Mouse (Mus musculus): ENCODE measurements around the gene Tbx6. TPM values are rescaled to one million over a fixed set of nuclear protein-coding genes. Genes with fewer than 3 reads are reported as not detected.
A peak's percentile ranks its signal among the peaks of the same experiment; 100 is the strongest.

The Tbx6 gene
- total RNA-seq, 2 experiments from 2014 or later = 2.1 to 2.6 TPM

GRCm38 (mm10) chr7:126791851-126792720, 10.8 kb downstream of the Tbx6 start, which contains the start of gene Ppp4c:
Gene Ppp4c, minus strand, starts transcription at chr7:126792496.
- peak; percentile 96 for ATAC-seq (replicated peaks; ENCODE audit: low FRiP score, poor library complexity, severe bottlenecking)

- ATAC-seq (replicated peaks; ENCODE audit: low FRiP score, poor library complexity, severe bottlenecking) = 0 out of 2 replicates have a peak, but pooled peaks have one; percentile 6
Measured at GRCm38 (mm10) chr7:126792721-126793443, 11.6 kb downstream of the Tbx6 start.

GRCm38 (mm10) chr7:126793456-126794270, 12.4 kb downstream of the Tbx6 start:
- no peak for ATAC-seq (replicated peaks; ENCODE audit: low FRiP score, poor library complexity, severe bottlenecking)

GRCm38 (mm10) chr7:126794271-126794605, 13.0 kb downstream of the Tbx6 start:
- no peak for ATAC-seq (replicated peaks; ENCODE audit: low FRiP score, poor library complexity, severe bottlenecking)

GRCm38 (mm10) chr7:126795387-126796317, 14.4 kb downstream of the Tbx6 start:
- no peak for ATAC-seq (replicated peaks; ENCODE audit: low FRiP score, poor library complexity, severe bottlenecking)

- no peak for ATAC-seq (replicated peaks; ENCODE audit: low FRiP score, poor library complexity, severe bottlenecking)
Measured at GRCm38 (mm10) chr7:126796350-126796932, 15.2 kb downstream of the Tbx6 start.

- no peak for ATAC-seq (replicated peaks; ENCODE audit: low FRiP score, poor library complexity, severe bottlenecking)
Measured at GRCm38 (mm10) chr7:126797411-126798126, 16.3 kb downstream of the Tbx6 start, which contains the start of gene Fam57b. Gene Fam57b, plus strand, starts transcription at chr7:126797668.

- peak; percentile 45 for ATAC-seq (replicated peaks; ENCODE audit: low FRiP score, poor library complexity, severe bottlenecking)
Measured at GRCm38 (mm10) chr7:126798127-126799049, 17.1 kb downstream of the Tbx6 start.

- ATAC-seq (replicated peaks; ENCODE audit: low FRiP score, poor library complexity, severe bottlenecking) = peak; percentile 84
Measured at GRCm38 (mm10) chr7:126799050-126799467, 17.8 kb downstream of the Tbx6 start.

- peak; percentile 35 for ATAC-seq (replicated peaks; ENCODE audit: low FRiP score, poor library complexity, severe bottlenecking)
Measured at GRCm38 (mm10) chr7:126799468-126800268, 18.4 kb downstream of the Tbx6 start.

- ATAC-seq (replicated peaks; ENCODE audit: low FRiP score, poor library complexity, severe bottlenecking) = no peak
Measured at GRCm38 (mm10) chr7:126800269-126801056, 19.2 kb downstream of the Tbx6 start.

- ATAC-seq (replicated peaks; ENCODE audit: low FRiP score, poor library complexity, severe bottlenecking) = no peak
Measured at GRCm38 (mm10) chr7:126801057-126801422, 19.8 kb downstream of the Tbx6 start.

- no peak for ATAC-seq (replicated peaks; ENCODE audit: low FRiP score, poor library complexity, severe bottlenecking)
Measured at GRCm38 (mm10) chr7:126802134-126802889, 21.0 kb downstream of the Tbx6 start.

- ATAC-seq (replicated peaks; ENCODE audit: low FRiP score, poor library complexity, severe bottlenecking) = no peak
Measured at GRCm38 (mm10) chr7:126803181-126803580, 21.9 kb downstream of the Tbx6 start.

- ATAC-seq (replicated peaks; ENCODE audit: low FRiP score, poor library complexity, severe bottlenecking) = no peak
Measured at GRCm38 (mm10) chr7:126803751-126804150, 22.5 kb downstream of the Tbx6 start.
